Mouse (Mus musculus) kidney, postnatal 0 days (tissue): Measurements from ENCODE around the gene Fbxl18. TPM values are rescaled to one million over a fixed set of nuclear protein-coding genes. Genes with fewer than 3 reads are reported as not detected.
A peak's percentile ranks its signal among the peaks of the same experiment; 100 is the strongest.
"Not testable (repeated sequence)": the region's sequence is repeated elsewhere in the genome, so short reads cannot be mapped to it uniquely, and the experiment has no call there.

Experiments used
- ATAC-seq: fragments of 200-750 bp; cut with Nextera tagmentation; replicated peaks from 2 replicates; pipeline ENCODE4 v1.8.0; 2017; ENCODE audit warnings: low read depth, moderate number of reproducible peaks, moderate TSS enrichment, moderate library complexity; ENCODE audit not compliant: low FRiP score
- DNase-seq: peaks from one replicate; pipeline ENCODE4 v3.0.0-alpha.2; 2016; ENCODE audit warnings: low spot score
- H3K27ac ChIP-seq: fragments of 300-500 bp; sonication (generic); 2 replicates; pipeline ENCODE4 v1.5.1; 2014; ENCODE audit warnings: mild to moderate bottlenecking
- H3K27me3 ChIP-seq: fragments of 300-500 bp; sonication (generic); 2 replicates; pipeline ENCODE4 v1.6.1; 2014; ENCODE audit warnings: low read length, mixed read lengths; ENCODE audit not compliant: insufficient read depth
- H3K36me3 ChIP-seq: fragments of 300-500 bp; sonication (generic); 2 replicates; pipeline ENCODE4 v1.6.1; 2014; ENCODE audit warnings: low read length, mixed read lengths; ENCODE audit not compliant: insufficient read depth
- H3K4me1 ChIP-seq: fragments of 300-500 bp; sonication (generic); replicated peaks from 2 replicates; pipeline ENCODE4 v1.6.1; 2014; ENCODE audit warnings: antibody characterized with exemption, low read length, mixed read lengths; ENCODE audit not compliant: insufficient read depth
- H3K4me2 ChIP-seq: fragments of 300-500 bp; sonication (generic); 2 replicates; pipeline ENCODE4 v1.6.1; 2014; ENCODE audit warnings: mild to moderate bottlenecking, low read length, moderate library complexity, mixed read lengths
- H3K4me3 ChIP-seq: fragments of 300-500 bp; sonication (generic); replicated peaks from 2 replicates; pipeline ENCODE4 v1.5.1; 2014; ENCODE audit warnings: low read depth, low read length
- H3K9ac ChIP-seq: fragments of 300-500 bp; sonication (generic); 2 replicates; pipeline ENCODE4 v1.6.1; 2014; ENCODE audit warnings: low read depth, low read length
- H3K9me3 ChIP-seq: fragments of 300-500 bp; sonication (generic); replicated peaks from 2 replicates; pipeline ENCODE4 v1.6.1; 2016; ENCODE audit warnings: low read length, inconsistent platforms, mixed read lengths
- CTCF ChIP-seq: IDR thresholded peaks from 2 replicates; pipeline ENCODE4 v1.5.1; 2016; ENCODE audit warnings: antibody characterized with exemption, low read depth, mild to moderate bottlenecking, moderate library complexity
- WGBS: fragments of 180-500 bp; shearing (Covaris S2); extraction: QIAGEN DNeasy Blood & Tissue Kit; methylation state at CpG from one replicate; pipeline ENCODE4 v1.1.7; 2014; 5-methylcytosine and 5-hydroxymethylcytosine counted together
- polyA plus RNA-seq: library from polyadenylated mRNA; unstranded; fragments of >200 nt; fragmentation: Nextera tagmentation; extraction: Ambion mirVana; gene quantifications from 2 replicates; pipeline ENCODE4 v1.2.1, GENCODE M21; 2015

Gene Fbxl18
- polyA plus RNA-seq, 1 experiment from 2014 or later, result 9.6 TPM

DNA sequence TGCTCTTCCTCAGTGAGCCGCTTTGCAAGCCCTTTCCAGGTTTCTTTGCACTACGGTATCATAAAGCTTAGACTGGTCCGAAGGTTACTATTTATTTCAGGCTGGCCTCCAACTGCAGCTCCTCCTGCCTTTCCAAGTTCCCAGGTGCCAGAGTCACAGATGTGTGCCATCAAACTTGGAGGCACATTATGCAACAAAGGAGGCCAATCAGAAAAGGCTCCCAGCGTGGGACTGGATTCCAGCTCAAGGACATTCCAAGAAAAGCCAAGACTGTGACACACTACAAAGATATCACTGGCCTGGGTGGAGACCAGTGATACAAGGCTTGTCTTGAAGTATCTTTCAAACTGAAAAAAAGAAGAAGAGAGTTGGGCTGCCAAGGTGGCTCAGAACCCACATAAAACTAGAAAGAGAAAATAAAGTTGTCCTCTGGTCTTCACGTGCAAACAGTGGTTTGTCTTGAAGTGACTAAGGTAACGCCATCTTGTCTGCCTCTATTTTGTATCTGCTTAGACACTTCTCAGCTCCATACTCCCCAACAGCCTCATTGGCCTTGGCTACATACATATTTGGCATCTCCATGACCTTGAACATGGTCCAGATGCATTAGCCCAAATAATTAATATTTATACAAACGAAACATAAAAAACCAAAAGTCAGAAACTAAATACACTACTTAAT, 2.5 kb upstream of the Fbxl18 start:
- ATAC-seq (no peak), DNase-seq (no peak)
- H3K4me1 ChIP-seq, result peaks cover 10% of the 10 kb centered on the region
- no peak overlapping the region for H3K4me2 ChIP-seq
- no peaks in the 10 kb centered on the region for H3K27me3 ChIP-seq
- no peak overlapping the region for H3K4me3 ChIP-seq
- H3K36me3 ChIP-seq, result peaks cover 32% of the 10 kb centered on the region
- no peaks in the 10 kb centered on the region for H3K9me3 ChIP-seq
- H3K9ac ChIP-seq, result no peak overlapping the region
- no peak for TF ChIP-seq CTCF
- H3K27ac ChIP-seq, result no peak overlapping the region
- WGBS, result 80% methylated on average over 7 of the region's 7 CpGs

DNA sequence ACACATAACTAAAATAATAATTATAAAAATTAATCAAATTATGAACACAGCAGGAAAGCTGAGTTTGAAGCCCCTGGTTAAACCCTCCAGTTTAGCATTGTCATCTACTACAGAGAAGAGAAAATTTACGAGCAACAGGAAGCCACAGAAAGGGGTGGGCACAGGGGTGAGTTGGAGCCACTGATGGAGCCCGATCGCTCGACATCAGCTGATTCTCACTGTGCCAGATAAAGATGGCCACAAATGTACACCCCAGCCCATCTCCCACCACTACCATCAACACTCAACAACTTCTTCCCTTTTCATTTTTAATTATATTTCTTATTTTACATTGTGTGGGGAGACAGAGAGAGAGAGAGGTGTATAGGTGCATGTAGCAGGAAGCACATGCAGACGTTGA, 1.5 kb upstream of the Fbxl18 start:
- H3K27me3 ChIP-seq, result no peaks in the 10 kb centered on the region
- no peak overlapping the region for H3K27ac ChIP-seq
- no peak for ATAC-seq
- H3K9me3 ChIP-seq, result no peaks in the 10 kb centered on the region
- no peak for DNase-seq
- peaks cover 10% of the 10 kb centered on the region for H3K4me1 ChIP-seq
- H3K36me3 ChIP-seq, result peaks cover 22% of the 10 kb centered on the region
- TF ChIP-seq CTCF, result no peak
- H3K4me3 ChIP-seq, result no peak overlapping the region
- H3K9ac ChIP-seq, result no peak overlapping the region
- no peak overlapping the region for H3K4me2 ChIP-seq
- 73% methylated on average over 5 of the region's 5 CpGs for WGBS

DNA sequence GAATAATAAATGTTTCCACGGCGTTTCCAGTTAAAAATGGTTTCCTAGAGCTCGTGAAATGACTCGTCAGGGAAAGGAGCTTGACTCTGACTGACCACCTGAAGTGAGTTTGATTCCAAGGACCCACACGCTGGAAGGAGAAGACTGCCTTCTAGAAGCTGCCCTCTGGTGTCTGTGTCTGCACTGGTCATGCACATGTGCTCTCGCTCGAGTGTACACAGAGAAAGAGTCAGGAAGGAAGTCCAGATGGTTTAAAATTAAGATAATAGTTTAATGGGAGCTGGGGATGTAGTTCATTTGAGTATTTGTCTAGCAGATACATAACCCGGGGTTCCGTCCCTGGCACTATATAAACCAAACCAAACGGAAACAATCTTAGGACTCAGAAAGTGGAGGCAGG, 971 bp upstream of the Fbxl18 start:
- no peak overlapping the region for H3K4me3 ChIP-seq
- H3K4me2 ChIP-seq, result 0 out of 2 replicates have a peak overlapping the region, but pooled peaks have one; percentile 10
- no peak overlapping the region for H3K27ac ChIP-seq
- WGBS, result 72% methylated on average over 10 of the region's 10 CpGs
- no peaks in the 10 kb centered on the region for H3K27me3 ChIP-seq
- no peaks in the 10 kb centered on the region for H3K9me3 ChIP-seq
- DNase-seq, result no peak
- ATAC-seq, result no peak
- peaks cover 10% of the 10 kb centered on the region for H3K4me1 ChIP-seq
- TF ChIP-seq CTCF, result peak; percentile 47
- H3K9ac ChIP-seq, result no peak overlapping the region
- H3K36me3 ChIP-seq, result peaks cover 18% of the 10 kb centered on the region

DNA sequence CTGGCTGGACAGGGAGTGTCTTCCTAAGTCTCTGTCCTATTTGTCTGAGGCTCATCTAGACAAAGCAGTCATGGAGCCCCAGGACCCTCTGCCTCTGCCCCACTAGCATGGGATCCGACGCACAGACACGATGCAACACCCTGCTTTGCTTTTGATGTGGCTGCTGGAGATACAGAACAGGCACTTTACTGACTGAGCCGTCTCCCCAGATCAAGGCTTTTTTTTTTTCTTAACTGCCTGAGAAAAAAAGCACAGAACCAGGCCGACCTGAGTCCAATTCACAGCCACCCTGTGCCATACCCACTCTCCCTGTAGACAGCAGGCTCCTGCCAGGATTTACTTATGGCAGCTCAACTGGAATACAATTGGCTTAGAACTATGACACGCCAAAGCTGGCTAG, 3.8 kb downstream of the Fbxl18 start:
- no peak for ATAC-seq
- H3K4me3 ChIP-seq, result no peak overlapping the region
- H3K4me2 ChIP-seq, result no peak overlapping the region
- H3K36me3 ChIP-seq, result peaks cover 9% of the 10 kb centered on the region
- WGBS, result 65% methylated on average over 6 of the region's 6 CpGs
- H3K9ac ChIP-seq, result no peak overlapping the region
- peaks cover 10% of the 10 kb centered on the region for H3K4me1 ChIP-seq
- no peak overlapping the region for H3K27ac ChIP-seq
- H3K9me3 ChIP-seq, result no peaks in the 10 kb centered on the region
- no peaks in the 10 kb centered on the region for H3K27me3 ChIP-seq
- DNase-seq, result no peak
- no peak for TF ChIP-seq CTCF

DNA sequence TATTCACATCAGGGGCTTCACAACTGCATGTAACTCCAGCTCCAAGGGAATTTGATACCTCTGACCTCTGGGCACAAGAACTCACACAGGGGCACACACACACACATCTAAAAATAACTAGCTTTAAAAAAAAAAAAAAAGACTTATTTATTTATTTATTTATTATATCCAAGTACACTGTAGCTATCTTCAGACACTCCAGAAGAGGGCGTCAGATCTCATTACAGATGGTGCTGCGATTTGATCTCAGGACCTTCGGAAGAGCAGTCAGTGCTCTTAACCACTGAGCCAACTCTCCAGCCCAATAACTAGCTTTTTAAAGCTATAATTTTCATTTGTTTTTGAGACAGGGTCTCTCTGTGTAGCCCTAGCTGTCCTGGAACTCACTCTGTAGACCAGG, 7.7 kb downstream of the Fbxl18 start:
- not testable (repeated sequence) for H3K9ac ChIP-seq, H3K27me3 ChIP-seq, H3K9me3 ChIP-seq, H3K4me3 ChIP-seq, H3K4me2 ChIP-seq, DNase-seq, ATAC-seq, H3K27ac ChIP-seq, H3K4me1 ChIP-seq
- H3K36me3 ChIP-seq, result peaks cover 30% of the 10 kb centered on the region
- 92% methylated on average over 3 of the region's 3 CpGs for WGBS
- peak; percentile 33 for TF ChIP-seq CTCF

DNA sequence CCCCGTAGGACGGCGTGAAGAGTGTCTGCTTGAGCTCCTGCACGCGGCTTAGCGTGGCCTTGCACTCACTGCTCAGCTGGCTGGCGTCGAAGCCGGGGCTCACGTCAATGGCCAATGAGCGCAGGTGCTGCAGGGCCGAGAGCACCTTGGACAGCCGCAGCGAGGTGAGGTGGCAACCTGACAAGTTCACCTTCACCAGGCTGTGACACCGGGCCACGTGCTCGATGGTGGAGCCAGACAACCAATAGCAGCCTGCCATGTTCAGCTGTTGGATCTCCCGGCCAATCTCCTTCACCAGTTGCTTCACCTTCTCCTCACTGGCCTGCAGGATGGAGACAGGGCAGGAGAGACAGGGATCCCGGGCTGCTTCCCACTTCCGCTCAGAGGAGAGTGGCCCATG, 8.5 kb downstream of the Fbxl18 start:
- Histone ChIP-seq H3K9ac (no peak overlapping the region), H3K36me3 (peaks cover 30% of the 10 kb centered on the region), H3K27me3 (no peaks in the 10 kb centered on the region), H3K4me2 (no peak overlapping the region), H3K4me3 (no peak overlapping the region), H3K27ac (no peak overlapping the region), H3K9me3 (no peaks in the 10 kb centered on the region), H3K4me1 (no peaks in the 10 kb centered on the region)
- no peak for ATAC-seq
- DNase-seq, result no peak
- WGBS, result 96% methylated on average over 20 of the region's 20 CpGs
- TF ChIP-seq CTCF, result no peak

DNA sequence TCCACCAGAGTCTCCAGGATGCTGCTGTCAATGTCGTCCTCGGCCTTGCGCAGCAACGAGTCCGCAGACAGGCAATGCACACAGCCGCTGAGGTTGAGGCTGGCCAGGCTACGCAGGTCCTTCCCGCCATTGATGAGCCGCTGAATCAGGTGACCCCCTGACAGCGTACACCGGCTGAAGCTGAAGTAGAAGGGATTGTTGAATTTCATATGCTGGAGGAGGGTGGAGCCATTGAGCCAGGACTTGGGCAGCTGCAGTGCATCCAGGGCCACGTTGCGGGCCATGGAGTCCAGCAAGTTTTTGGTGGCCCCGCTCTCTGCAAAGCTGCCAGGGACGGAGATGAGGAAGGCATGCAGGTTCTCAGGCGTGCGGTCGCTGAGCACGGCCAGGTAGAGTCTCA, 9.0 kb downstream of the Fbxl18 start:
- Histone ChIP-seq H3K9me3 (no peaks in the 10 kb centered on the region), H3K36me3 (peaks cover 30% of the 10 kb centered on the region), H3K9ac (no peak overlapping the region), H3K4me2 (no peak overlapping the region), H3K27me3 (no peaks in the 10 kb centered on the region), H3K27ac (no peak overlapping the region), H3K4me1 (no peaks in the 10 kb centered on the region), H3K4me3 (no peak overlapping the region)
- ATAC-seq (no peak), DNase-seq (no peak)
- 92% methylated on average over 19 of the region's 19 CpGs for WGBS
- TF ChIP-seq CTCF, result no peak
